Mouse (Mus musculus): ENCODE data around the gene Abhd12b.

- no peak for TF ChIP-seq HCFC1 (IDR thresholded peaks at IDR 0.05; ENCODE audit: borderline replicate concordance, insufficient read depth, low read length)
- TF ChIP-seq CHD2 (IDR thresholded peaks at IDR 0.05; ENCODE audit: low read depth, low read length), result no peak
These were observed 54.3 kb downstream of the Abhd12b start for GRCm38 (mm10) chr12:70208214-70208613.

Data from ES-E14 (cell line).